Mouse (Mus musculus) lung, postnatal 36 days (tissue): ENCODE results near the gene Vps45.

Source experiments
- DNase-seq: peaks from one replicate; pipeline ENCODE4 v3.0.0; 2022; ENCODE audit warnings: mixed read lengths

Vps45 gene

DNA sequence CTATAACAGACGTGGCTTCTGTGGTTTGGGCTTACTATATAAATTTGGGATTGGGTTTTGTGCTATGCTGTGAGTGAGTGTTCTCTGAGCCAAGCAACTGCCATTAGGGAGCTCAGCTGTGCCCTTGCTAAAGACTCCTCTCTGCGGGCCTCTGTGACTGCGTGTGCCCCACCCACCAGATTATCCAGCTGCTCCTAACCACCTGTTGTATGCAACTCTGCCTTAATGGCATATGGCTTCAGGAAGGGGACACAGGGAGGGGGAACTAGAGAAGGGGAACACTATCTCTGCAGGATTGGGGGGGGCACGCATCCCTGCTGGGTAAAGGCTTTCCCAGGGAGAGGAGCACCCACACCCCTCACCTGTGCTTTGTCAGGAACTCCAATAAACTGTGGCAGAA lies 25.2 kb downstream of the Vps45 start:
- no peak for DNase-seq

DNA sequence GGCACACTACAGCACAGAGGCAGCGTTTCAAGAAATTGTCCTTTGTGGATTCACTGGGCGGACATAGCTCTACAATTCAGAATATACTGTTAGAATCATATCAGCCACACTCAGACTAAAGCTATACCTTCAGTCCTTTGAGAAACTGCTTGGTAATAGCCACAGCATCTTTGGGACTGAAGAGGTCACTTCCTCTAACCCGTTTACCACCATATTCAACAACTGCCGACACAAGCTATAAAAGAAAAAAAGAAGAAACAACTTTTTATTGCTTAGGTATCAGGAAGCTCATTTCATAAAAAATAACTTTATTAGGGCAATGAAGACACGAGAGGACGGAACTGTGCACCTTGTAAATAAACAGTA lies 25.6 kb downstream of the Vps45 start:
- DNase-seq = no peak

DNA sequence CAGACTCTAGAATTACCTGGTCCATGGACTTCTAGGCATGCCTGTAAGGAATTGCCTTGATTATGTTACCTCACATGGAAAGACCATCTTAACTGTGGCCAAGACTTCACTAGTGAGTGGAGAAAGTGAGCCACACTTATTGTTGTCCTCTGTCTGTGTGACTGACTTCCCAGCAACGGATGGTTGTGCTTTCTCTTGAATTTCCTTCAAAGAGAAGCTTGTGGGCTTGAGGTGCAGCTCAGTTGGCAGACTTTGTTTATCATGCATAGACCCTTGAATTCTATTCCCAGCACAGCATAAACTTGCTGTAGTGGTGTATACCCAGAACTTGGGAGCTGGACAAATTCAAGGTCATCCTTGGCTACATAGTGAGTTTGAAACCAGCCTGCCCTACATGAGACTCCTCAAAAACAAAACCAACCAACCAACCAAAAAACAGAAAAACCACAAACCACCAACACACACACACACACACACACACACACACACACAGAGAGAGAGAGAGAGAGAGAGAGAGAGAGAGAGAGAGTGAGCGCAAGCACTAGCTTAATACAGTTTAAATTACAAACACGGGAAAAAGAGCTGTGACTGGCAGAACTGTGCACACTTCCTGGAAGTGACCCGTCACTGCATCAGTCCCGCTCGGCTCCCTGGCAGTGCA lies 26.1 kb downstream of the Vps45 start:
- no peak for DNase-seq

DNA sequence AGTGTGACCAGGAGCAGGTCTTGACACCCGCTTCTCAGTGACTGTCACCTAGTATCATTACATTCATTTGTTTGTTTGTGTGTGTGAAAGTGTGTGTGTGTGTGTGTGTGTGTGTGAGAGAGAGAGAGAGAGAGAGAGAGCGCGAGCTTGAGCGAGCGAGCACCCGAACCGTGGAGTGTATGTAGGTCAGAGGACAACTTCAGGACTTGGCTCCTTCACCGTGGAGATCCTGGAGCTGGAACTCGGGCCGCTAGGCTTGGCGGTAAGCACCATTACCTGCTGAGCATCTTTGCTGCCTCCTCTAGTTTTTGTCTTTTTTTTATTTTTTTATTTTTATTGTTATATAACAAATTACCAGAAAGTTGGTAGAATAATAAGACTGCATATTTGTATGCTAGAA lies 28.5 kb downstream of the Vps45 start:
- DNase-seq = no peak

DNA sequence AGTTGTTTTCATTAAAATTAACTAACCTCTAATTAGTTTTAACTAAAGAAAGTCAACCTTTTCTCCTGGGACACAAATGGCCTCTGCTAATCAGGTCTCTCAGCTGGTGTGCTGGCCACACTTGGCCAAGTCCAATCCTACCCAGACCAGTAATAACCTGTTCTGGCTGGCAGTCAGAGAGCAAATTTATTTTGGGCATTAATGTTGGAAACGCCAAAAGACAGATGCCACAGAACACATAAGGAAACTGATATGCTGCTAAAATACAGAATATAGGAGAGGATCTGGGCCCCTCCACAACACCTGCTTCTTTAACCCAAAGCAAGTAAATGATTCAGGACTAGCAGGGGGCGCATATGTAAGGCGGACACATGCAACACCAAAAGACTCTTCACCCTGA lies 28.9 kb downstream of the Vps45 start:
- DNase-seq = no peak

DNA sequence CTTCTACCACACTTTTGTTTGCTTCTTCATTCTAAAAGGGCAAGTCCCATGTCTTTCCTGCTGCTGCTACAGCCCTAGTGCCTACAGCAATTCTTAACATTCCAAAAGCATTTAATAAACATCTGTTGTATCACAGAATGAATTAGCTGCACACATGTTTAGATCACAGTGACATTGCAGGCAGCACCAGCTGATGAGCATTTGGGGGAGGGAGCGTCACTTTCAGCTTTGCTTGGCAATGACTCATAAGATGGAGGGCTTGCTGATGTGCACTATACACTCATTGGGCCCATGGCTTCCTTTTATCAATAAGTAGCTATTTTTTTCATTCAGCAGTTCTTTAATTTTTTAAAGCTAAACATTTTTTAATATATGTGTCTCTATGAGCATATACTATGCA lies 30.4 kb downstream of the Vps45 start:
- no peak for DNase-seq

DNA sequence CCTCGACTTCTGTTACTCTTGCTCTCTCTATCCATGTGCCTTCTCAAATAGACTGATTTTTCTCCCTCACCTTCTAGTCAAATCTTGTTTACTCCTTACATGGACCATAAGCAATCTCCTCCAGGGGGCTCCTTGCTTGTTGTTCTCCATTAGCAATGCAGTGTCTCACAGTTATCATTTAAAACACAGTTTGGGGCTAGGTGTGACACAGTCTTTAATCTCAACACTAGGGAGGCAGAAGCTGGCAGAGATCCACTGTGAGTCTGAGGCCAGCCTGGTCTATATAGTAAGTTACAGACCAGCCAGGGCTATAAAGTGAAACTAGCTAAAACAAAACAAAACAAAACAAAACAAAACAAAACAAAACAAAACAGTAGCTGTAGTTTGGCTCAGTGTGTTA lies 31.1 kb downstream of the Vps45 start:
- no peak for DNase-seq

DNA sequence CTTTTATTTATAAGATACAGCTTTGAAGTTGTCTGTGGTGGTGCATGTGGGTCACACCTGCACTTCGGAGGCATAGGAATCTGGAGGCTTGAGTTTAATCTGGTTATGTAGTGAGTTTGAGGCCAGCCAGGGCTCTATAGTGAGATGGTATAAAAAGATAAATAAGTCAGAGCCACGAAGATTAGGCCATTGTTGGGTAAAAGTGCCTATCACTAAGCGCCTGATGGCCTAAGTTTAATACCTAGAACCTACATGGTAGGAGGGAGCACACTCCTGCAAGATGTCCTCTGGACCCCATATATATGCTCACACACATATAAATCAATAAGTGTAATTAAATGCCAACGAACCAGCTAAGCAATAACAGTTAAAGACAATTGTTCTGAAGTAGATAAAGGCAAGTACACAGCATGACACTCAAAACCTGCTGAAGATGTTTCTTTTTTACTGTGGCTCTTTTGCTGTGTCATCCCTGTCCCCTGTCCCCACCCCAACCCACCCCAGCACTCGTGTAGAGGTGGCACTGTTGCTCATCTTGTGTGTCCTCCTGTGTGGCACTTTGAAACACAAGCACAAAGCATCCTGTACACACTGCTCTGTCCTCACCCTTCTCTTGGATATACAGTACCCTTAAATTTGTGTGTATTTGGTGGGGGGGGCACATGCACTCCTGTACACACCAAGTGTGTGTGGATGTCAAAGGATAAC lies 36.7 kb downstream of the Vps45 start:
- DNase-seq = no peak

DNA sequence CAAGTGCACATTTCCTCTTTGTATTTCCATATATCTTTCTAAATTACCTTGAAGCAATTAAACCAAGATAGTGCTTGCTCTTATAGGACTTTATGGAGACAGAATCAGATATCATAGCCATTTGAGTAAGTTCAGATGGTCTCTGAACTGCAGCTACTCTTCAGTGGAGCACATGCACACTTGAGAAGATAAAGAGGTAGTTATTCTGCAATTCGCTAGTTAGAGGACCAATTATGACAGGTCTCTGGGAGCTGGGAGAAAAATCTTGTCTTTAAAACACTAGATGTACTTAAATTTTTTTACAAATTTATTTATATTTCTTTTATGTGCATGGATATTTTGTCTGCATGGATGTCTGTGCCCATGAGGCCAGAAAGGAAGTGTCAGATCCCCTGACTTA lies 37.5 kb downstream of the Vps45 start:
- no peak for DNase-seq

DNA sequence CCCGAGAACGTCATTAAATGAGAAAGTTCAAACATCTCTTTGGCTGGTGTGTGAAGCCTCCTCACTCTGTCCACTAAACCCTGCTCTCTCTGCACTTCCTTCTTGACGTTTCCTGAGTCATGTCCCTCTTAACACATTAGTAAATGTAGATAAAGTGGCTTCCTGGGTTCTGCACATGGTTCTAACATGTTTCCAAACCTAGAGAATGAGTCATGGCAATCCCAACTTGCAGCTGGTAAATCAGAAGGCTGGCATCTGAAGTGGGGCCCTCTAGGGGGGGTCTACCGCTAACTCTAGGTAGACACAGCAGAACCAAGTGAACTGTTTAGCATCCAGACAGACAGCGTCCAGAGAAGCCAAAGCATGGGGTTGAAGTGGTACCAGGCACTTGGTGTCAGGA lies 40.8 kb downstream of the Vps45 start:
- DNase-seq = no peak

DNA sequence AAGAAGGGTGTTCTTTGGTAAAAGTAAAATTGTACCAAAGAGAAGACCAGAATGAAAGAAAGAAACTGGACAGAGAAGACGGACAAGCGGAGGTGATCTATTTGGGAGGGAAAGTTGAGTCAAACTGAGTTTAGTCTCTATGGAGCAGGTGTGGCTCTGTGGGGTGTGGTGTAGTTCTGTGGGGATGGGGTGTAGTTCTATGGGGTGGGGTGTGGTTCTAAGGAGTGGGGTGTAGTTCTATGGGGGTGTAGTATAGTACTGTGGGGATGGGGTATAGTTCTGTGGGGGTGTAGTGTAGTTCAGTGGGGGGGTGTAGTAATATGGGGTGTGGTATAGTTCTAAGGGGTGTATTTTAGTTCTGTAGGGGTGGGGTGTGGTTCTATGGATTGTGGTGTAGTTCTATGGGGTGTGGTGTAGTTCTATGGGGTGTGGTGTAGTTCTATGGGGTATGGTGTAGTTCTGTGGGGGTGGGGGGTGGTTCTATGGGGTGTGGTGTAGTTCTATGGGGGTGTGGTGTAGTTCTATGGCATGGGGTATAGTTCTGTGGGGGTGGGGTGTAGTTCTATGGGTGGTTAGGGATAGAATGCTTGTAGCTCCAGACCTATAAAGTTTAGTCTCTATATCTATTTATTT lies 41.9 kb downstream of the Vps45 start:
- no peak for DNase-seq

DNA sequence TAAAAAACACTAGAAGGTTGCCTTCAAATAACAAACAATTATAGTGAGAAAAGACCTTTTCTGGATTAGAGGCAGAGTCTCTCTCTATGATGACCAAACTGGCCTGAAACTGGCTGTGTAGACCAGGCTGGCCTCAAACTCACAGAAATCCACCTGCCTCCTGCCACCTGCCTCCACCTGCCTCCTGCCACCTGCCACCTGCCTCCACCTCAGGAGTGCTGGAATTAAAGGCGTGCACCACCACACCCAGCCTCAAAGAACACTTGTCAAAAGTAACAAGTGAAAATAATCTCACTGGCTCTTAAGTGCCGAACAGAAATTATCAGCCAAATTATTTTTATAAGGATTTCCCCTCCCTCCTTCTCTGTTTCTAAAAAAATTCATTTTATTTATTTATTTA lies 42.6 kb downstream of the Vps45 start:
- DNase-seq = no peak

DNA sequence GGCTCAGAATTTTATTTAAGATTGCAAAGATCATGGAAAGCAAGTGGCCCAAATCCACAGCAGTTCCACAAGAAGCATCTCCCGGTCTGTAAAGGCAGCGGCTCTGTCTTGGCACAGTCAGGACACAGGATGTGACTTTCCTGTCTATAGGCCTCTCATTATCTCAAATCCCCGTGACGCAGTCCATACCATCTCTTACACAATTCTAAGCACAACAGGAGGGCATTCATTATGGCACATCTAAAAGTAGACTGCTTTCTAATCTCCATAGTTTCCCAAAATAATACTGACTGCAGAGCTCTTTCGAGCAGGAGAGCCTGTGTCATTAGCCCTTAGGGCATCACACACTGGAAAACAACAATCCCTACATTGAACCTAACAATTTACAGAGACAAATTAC lies 45.5 kb downstream of the Vps45 start:
- DNase-seq = no peak

DNA sequence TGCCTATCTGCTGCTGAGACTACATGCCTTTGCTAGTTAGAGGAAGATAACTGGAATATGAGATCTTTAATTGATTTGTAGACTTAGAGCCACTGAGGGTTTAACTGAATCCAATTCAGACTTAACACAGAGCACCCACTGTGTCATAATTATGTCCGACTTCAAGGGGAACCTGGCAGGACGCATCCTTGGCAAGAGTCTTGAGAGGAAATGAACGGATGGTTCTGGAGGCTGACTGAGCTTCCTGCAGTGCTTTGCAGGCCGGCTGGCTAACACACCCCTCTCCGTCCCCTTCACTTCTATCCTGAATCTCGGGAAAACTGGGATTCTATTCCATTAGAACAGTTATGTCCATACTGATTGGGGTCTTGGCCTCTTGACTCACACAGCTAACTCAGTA lies 49.8 kb downstream of the Vps45 start:
- DNase-seq = no peak

DNA sequence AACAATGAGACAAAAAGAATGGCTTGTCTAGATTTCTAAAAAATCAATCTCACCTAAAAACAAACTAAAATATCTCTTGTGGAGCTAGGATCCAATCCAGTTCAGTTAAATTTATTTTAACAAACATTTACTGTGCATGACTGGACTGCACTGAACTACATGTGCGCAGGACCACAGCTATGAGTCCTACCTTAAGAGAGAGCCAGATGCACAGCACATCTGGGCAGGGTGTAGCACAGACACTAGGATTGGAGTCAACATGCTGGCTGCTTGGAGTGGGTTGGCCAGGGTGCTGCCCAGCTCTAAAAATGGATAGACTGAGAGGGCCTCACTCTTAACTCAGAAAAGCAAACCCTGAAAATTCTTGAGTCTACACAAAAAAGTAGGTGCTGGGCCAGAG lies 56.7 kb downstream of the Vps45 start:
- no peak for DNase-seq

DNA sequence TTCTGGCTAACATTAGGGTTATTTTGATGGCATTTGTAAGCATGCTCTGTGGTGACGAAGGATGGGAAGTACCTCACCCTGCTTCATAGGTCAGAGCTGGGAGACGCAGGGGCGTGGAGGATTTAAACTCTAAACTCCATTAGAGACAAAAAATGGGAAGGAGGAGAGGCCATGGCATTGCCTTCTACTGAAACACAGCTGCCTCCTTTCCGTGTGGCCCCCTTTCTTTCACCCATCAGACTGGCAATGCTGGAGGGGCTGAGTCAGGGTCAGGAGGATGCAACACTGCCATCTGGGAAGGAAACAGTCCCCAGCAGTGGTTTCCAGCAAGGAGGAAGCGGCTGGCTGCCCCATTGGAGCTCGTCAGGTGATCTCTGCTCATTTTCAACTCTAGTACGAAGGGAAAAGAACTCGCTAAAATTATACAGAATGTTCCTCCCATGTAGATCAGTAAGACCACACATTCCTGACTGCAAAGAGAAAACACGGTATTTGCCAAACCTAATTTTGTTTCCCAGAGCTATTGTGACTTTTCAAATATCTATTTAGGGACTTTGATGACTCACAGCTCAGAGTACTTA lies 57.3 kb downstream of the Vps45 start:
- no peak for DNase-seq

DNA sequence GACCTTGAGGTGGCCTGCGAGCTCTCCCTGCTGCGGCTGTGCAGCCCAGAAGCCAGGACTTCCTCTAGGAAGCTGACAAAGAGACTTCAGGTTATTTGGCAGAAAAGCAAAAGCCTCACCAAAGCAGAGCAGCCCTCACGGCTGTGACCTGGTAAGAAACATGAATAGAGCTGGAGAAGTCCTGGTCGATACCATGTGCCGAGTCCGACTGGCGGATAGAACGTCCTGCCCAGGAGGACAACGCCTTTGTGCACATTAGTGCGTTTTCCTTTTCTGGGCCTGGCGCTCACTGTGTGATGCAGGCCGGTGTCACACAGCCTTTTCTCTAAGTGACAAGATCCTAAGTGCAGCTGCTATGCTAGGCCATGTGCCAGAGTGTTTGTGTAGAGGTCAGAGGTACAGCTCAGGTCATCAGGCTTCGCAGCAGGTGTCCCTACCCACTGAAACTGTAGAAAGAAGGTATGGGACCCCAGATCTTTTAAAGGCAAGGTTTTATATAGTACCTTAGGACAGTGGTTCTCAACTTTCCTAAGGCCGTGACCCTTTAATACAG lies 58.1 kb downstream of the Vps45 start:
- DNase-seq = no peak

DNA sequence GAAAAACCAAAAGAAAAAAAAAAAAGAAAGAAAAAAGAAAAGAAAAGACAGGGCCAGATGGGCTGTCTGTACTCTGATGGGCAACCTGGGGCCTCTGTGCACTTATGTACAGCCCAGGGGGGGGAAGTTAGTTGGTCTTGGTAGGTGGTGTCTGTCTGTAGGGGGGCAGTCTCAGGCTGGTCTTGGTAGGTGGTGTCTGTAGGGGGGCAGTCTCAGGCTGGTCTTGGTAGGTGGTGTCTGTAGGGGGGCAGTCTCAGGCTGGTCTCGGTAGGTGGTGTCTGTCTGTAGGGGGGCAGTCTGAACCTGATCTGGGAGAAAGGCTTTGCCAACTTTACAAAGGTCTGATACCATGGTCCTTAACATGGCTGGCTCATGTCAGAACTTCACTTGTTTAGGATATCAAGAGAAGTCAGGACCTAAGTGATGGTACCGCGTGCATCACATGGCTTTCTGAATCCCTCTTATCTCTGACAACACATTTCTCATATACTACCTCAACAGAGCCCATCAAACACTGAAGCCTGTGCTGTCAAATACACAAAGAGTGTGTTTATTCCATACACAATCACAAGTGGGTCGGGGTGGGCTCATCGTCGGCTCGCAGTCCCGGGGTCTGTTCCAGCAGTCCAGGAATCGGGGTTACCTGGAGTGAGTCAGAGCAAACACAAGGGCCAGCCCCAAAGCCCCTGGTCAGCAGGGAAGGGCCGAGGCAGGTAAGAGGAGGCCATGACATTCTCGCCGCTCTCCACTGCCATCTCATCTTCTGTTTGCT lies 58.8 kb downstream of the Vps45 start:
- DNase-seq = no peak

DNA sequence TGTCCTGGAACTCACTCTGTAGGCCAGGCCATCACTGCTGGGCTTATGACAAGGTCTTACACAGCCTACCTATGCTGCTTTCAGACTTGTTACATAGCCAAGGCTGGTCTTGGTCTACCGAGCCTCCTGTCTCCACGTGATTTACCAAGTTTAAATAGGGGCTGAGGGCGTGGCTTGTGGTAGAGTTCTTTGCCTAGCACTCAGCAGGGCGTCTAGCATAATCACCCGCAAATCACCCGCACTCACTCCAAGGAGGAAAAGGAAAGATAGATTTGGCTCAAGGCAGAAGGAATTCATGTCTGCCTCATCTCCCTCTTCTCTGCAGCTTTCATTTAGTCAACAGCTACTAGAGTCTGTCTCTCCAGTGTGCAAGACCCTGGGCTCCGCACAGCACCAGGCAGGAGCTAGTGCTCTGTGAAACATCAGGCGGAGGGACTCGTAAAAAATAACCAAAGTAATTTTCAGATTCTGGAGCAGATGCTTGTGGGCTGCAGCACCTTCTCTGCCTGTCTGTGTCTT lies 61.0 kb downstream of the Vps45 start:
- no peak for DNase-seq

DNA sequence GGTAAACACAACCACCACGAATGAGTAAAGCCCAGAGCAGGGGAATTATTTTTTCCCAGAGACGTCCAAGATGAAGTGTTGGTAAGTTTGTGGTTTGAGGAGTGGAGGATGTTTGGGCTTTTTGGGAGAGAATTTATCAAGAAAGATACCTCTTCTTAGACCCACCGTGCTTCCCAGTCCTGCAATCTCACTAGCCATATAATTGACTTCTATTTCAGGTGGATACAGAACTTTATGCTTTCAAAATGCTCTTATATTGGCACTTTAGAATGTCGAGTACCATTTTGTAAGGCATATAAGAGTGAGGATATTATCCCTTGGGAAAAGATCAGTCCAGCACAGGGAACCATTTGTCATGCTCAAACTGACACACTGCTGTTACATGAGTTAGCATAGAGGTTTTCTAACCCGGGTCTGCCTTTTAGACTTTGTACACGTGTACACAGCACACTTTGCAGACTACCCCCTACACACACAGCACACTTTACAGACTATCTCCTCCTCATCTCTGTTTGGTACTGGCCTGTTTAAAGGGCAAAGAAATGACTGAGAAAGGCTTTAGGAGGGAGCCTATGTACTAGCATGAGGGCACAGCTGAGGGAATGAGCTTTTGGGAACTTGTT lies 61.7 kb downstream of the Vps45 start:
- no peak for DNase-seq

DNA sequence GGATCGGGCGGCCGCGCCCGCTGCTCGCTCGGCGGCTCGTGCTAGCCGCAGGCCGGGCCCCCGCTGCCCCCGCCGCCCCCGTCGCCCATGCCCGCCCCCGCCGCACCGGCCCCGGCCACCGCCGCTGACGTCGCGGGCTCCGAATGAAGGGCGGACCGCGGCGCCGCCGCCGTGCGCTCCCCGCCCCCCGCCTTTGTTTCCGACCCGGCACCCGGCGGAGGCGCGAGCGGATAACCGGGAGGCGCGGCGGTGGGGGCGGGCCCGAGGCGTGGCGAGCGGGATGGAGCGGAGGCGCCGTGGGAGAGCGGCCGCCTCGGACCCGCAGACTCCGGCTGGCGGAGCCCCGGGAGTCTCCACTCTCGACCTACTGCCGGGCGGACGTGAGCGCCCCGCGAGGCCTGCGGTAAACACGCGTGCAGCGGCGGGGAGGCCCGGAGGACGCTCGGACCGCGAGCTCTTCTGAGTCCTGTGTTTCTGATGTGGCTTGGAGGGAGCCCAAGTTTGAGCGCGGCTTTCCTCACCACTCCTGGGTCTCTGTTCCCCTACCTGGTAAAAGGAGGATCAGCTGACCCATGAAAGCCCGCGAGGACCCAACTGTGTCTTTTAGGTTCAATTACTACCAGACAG lies 62.4 kb downstream of the Vps45 start, which contains the start of gene Plekho1:
Plekho1 (minus strand) TSS at position 200 of the 627 bp plus-strand sequence.
- DNase-seq = peak; percentile 69
